Mouse (Mus musculus) ovary, postnatal 14 days (tissue): ENCODE results near the gene Tnfrsf22.
A peak's percentile ranks its signal among the peaks of the same experiment; 100 is the strongest.

Source experiments
- DNase-seq: peaks from one replicate; pipeline ENCODE4 v3.0.0; 2022; ENCODE audit warnings: low spot score

Tnfrsf22 gene

GRCm38 (mm10) chr7:143631503-143631902 is 18.0 kb downstream of the Tnfrsf22 start:
- DNase-seq, result no peak

- no peak for DNase-seq
Observed at GRCm38 (mm10) chr7:143629501-143629900, 20.0 kb downstream of the Tnfrsf22 start.

- no peak for DNase-seq
Observed at GRCm38 (mm10) chr7:143628540-143628939, 20.9 kb downstream of the Tnfrsf22 start, which contains the start of gene Tnfrsf26. TSS of gene Tnfrsf26 (minus strand) at chr7:143628722.

- no peak for DNase-seq
Observed at GRCm38 (mm10) chr7:143627555-143628286, 21.7 kb downstream of the Tnfrsf22 start.

GRCm38 (mm10) chr7:143626178-143626577 is 23.3 kb downstream of the Tnfrsf22 start:
- DNase-seq, result no peak

GRCm38 (mm10) chr7:143625151-143625550 is 24.3 kb downstream of the Tnfrsf22 start:
- no peak for DNase-seq

- DNase-seq, result no peak
Observed at GRCm38 (mm10) chr7:143624561-143624960, 24.9 kb downstream of the Tnfrsf22 start.

GRCm38 (mm10) chr7:143620951-143621350 is 28.5 kb downstream of the Tnfrsf22 start:
- DNase-seq, result no peak

- no peak for DNase-seq
Observed at GRCm38 (mm10) chr7:143614404-143615135, 34.9 kb downstream of the Tnfrsf22 start.

- no peak for DNase-seq
Observed at GRCm38 (mm10) chr7:143612215-143612614, 37.2 kb downstream of the Tnfrsf22 start.

GRCm38 (mm10) chr7:143605321-143605720 is 44.1 kb downstream of the Tnfrsf22 start:
- no peak for DNase-seq

GRCm38 (mm10) chr7:143604889-143605288 is 44.6 kb downstream of the Tnfrsf22 start:
- DNase-seq, result no peak

GRCm38 (mm10) chr7:143601705-143602104 is 47.8 kb downstream of the Tnfrsf22 start:
- DNase-seq, result no peak

GRCm38 (mm10) chr7:143600231-143600740 is 49.2 kb downstream of the Tnfrsf22 start:
- no peak for DNase-seq

- peak; percentile 85 for DNase-seq
Observed at GRCm38 (mm10) chr7:143599428-143600230, 49.8 kb downstream of the Tnfrsf22 start, which contains the start of gene Cars. TSS of gene Cars (minus strand) at chr7:143600090.

- DNase-seq, result no peak
Observed at GRCm38 (mm10) chr7:143594865-143595264, 54.6 kb downstream of the Tnfrsf22 start.

- no peak for DNase-seq
Observed at GRCm38 (mm10) chr7:143592255-143592654, 57.2 kb downstream of the Tnfrsf22 start.

- DNase-seq, result no peak
Observed at GRCm38 (mm10) chr7:143588006-143588405, 61.5 kb downstream of the Tnfrsf22 start.

GRCm38 (mm10) chr7:143587586-143587985 is 61.9 kb downstream of the Tnfrsf22 start:
- DNase-seq, result no peak
